Mouse (Mus musculus) retina, embryonic 14.5 days (tissue): Measurements from ENCODE around the gene Tcl1b3.

ENCODE experiments used
- DNase-seq: peaks from one replicate; pipeline ENCODE4 v3.0.0-alpha.2; 2015; ENCODE audit warnings: low spot score

Tcl1b3 gene

GRCm38 (mm10) chr12:105234362-105234761 lies 43.5 kb downstream of the Tcl1b3 start:
- peak; percentile 16 for DNase-seq

GRCm38 (mm10) chr12:105235091-105235490 lies 44.2 kb downstream of the Tcl1b3 start:
- no peak for DNase-seq

GRCm38 (mm10) chr12:105239060-105239459 lies 48.2 kb downstream of the Tcl1b3 start:
- no peak for DNase-seq
